Mouse (Mus musculus): ENCODE results near the gene Tmem108.

The Tmem108 gene

GRCm38 (mm10) chr9:103501861-103502364 lies 259.7 kb downstream of the Tmem108 start:
- no peak for DNase-seq (ENCODE audit: low spot score in 2 of 2)

GRCm38 (mm10) chr9:103499366-103499765 lies 262.3 kb downstream of the Tmem108 start:
- DNase-seq (ENCODE audit: low spot score in 2 of 2) = no peak

GRCm38 (mm10) chr9:103498699-103499098 lies 262.9 kb downstream of the Tmem108 start:
- DNase-seq (ENCODE audit: low spot score in 2 of 2) = no peak

- no peak for DNase-seq (ENCODE audit: low spot score in 2 of 2)
These were observed 266.2 kb downstream of the Tmem108 start for GRCm38 (mm10) chr9:103495391-103495790.

- peak in 1 of 2 experiments; percentile 31 for DNase-seq (ENCODE audit: low spot score in 2 of 2)
These were observed 267.2 kb downstream of the Tmem108 start for GRCm38 (mm10) chr9:103494346-103495020.

- no peak for DNase-seq (ENCODE audit: low spot score in 2 of 2)
These were observed 269.7 kb downstream of the Tmem108 start for GRCm38 (mm10) chr9:103491985-103492384.

GRCm38 (mm10) chr9:103490439-103490838 lies 271.2 kb downstream of the Tmem108 start:
- peak; percentile 63 to 76 for DNase-seq (ENCODE audit: low spot score in 2 of 2)

- DNase-seq (ENCODE audit: low spot score in 2 of 2) = peak in 1 of 2 experiments; percentile 22
These were observed 271.8 kb downstream of the Tmem108 start for GRCm38 (mm10) chr9:103489883-103490282.

- peak; percentile 38 to 53 for DNase-seq (ENCODE audit: low spot score in 2 of 2)
These were observed 272.5 kb downstream of the Tmem108 start for GRCm38 (mm10) chr9:103489096-103489495.

GRCm38 (mm10) chr9:103486262-103486661 lies 275.4 kb downstream of the Tmem108 start:
- DNase-seq (ENCODE audit: low spot score in 2 of 2) = no peak

- no peak for DNase-seq (ENCODE audit: low spot score in 2 of 2)
These were observed 276.0 kb downstream of the Tmem108 start for GRCm38 (mm10) chr9:103485606-103486005.

- DNase-seq (ENCODE audit: low spot score in 2 of 2) = no peak
These were observed 280.9 kb downstream of the Tmem108 start for GRCm38 (mm10) chr9:103480603-103481220.

- no peak for DNase-seq (ENCODE audit: low spot score in 2 of 2)
These were observed 281.5 kb downstream of the Tmem108 start, which contains the start of gene Bfsp2 for GRCm38 (mm10) chr9:103480044-103480576. Gene Bfsp2, minus strand, starts transcription at chr9:103480420.

GRCm38 (mm10) chr9:103475414-103475813 lies 286.2 kb downstream of the Tmem108 start:
- DNase-seq (ENCODE audit: low spot score in 2 of 2) = no peak

GRCm38 (mm10) chr9:103473915-103474688 lies 287.5 kb downstream of the Tmem108 start:
- DNase-seq (ENCODE audit: low spot score in 2 of 2) = no peak

GRCm38 (mm10) chr9:103471784-103472183 lies 289.9 kb downstream of the Tmem108 start:
- DNase-seq (ENCODE audit: low spot score in 2 of 2) = no peak

- peak in 1 of 2 experiments; percentile 54 for DNase-seq (ENCODE audit: low spot score in 2 of 2)
These were observed 292.1 kb downstream of the Tmem108 start for GRCm38 (mm10) chr9:103469516-103469915.

- DNase-seq (ENCODE audit: low spot score in 2 of 2) = no peak
These were observed 292.7 kb downstream of the Tmem108 start for GRCm38 (mm10) chr9:103468911-103469310.

- no peak for DNase-seq (ENCODE audit: low spot score in 2 of 2)
These were observed 295.9 kb downstream of the Tmem108 start for GRCm38 (mm10) chr9:103465711-103466220.

- no peak for DNase-seq (ENCODE audit: low spot score in 2 of 2)
These were observed 296.3 kb downstream of the Tmem108 start for GRCm38 (mm10) chr9:103465293-103465692.

- no peak for DNase-seq (ENCODE audit: low spot score in 2 of 2)
These were observed 297.8 kb downstream of the Tmem108 start for GRCm38 (mm10) chr9:103463833-103464232.

GRCm38 (mm10) chr9:103459839-103460238 lies 301.8 kb downstream of the Tmem108 start:
- DNase-seq (ENCODE audit: low spot score in 2 of 2) = no peak
